Mouse (Mus musculus) heart, postnatal 10 days (tissue): ENCODE data around the gene Aqp3. TPM values are rescaled to one million over a fixed set of nuclear protein-coding genes. Genes with fewer than 3 reads are reported as not detected.

ENCODE experiments used
- DNase-seq, 2 experiments: peaks; one replicate each; pipeline ENCODE4 v3.0.0; 2021
- intact Hi-C: fragments of 180-260 bp; cut with DNase I; formaldehyde crosslinking; loops from one replicate; pipeline ENCODE4 v1.15.1; 2025
- total RNA-seq, 2 experiments: library from RNA; stranded (reverse); gene quantifications; 2 replicates each; pipeline ENCODE4 v1.2.3; 2021

The Aqp3 gene
- total RNA-seq, 2 experiments from 2014 or later, result 0.53 TPM; not detected in 1

DNA sequence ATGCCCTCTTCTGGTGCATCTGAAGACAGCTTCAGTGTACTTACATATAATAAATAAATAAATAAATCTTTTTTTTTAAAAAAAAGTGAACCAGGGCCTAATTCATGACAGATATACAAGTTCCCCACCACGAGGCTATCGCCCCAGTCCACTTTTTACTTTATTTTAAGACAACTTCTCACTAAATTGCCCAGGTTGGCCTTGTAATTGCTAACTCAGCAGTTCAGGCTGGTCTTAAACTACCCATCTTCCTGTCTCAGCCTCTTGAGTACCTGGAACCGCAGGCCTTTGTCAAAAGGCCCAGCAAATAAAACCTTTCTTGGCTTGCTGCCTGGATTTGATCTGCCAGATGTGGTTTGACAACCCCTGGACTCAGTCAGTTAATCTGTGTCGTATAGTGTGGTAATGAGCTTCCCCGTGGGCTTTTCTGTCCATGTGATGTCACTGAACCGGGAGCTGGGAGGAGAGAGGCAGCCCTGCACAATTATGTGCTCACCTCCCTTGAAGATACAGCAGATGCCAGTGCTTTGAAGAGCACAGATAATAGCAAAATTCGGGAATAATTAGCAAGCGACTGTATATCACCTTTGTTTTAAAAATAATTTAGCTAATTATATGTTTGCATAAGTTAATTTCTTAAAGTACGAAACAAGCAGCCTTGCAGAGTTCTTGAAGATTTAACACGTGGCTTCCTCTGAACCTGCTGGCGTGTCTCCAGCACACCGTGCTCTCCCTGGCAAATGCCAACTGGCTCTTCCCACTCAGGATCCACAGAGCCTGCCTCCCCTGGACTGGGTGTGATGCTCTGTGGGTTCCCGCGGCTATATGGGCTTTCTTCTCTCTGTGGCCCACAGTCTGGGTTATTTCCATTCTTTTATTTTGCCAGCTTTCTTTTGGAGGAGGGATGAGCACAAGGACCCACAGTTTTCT, 26.2 kb downstream of the Aqp3 start:
- intact Hi-C loops, result no loop called here
- DNase-seq, result no peak

DNA sequence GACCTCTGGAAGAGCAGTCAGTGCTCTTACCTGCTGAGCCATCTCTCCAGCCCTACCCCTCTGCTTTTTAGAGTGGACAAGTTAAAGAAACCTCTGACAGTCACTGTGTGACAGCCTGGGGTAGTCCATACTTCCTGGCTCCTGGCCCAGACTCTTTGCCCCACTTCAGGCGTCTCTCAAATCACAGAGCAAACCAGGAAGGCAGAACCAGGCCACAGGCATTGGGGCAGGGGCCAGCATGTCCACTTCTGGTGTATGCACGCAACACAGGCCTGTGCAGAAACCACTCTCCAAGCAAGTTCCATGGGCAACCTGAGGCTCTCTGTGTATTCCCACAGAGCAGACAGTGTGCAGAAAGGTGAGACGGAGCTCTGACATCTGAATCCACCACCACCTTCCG, 32.8 kb downstream of the Aqp3 start:
- DNase-seq, result no peak
- intact Hi-C loops, result no loop called here

DNA sequence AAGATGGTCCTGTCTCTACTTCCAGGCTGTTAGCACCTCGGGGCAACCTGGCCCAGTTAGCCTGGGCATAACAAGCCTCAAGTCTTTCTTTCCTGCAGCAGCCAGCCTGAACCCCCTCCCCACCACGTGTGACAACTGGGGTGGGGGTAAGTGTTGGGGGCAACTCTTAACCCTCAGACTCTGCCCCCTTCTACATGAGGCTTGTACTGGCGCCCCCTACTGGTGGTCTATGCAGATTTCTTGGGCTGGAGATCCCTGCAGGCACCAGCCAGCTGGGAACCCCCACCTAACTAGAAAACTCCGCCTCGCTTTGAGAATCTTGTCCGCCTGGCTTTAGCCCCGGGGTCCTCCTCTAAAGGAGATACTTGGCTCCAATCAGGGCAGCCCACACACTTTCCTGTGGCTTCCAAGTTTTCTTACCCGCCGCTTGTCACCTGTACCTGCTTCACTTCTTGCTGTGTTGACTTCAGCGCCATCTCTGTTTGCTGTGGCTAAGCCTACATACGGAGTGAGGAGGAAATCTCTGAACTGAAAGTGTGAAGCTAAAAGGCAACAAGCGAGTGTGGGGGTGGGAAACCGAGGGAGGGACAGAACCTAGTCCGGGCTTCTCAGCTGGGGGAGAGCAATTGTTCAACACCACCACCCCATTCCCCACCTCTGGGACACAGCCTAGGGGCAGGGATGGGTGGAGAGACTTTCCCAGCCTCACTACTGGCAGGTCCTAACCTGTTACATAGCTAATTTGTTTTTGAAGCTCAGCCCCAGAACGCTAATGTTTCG, 33.9 kb downstream of the Aqp3 start:
- intact Hi-C loops, result no loop called here
- DNase-seq, result peak in 1 of 2 experiments; percentile 30

DNA sequence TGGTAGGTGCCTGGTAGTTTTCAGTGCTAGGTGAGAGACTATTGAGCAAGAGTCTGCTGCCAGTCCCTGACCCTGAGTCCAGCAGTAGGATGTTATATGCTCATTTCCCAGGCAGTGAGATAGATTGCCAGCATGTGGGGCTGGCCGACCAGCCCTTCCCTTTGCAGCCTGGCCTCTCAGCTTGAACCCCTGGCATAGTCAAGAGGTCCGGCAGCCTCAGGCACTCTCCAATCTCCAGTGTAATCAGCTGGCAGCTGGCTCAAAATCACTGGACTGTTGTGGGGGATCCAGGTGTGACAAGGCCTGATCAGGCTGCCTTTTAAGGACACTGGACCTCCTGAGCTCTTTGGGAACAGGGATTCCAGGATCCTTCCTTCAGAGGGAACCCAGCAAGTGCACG, 34.6 kb downstream of the Aqp3 start:
- no peak for DNase-seq
- intact Hi-C loops, result no loop called here

DNA sequence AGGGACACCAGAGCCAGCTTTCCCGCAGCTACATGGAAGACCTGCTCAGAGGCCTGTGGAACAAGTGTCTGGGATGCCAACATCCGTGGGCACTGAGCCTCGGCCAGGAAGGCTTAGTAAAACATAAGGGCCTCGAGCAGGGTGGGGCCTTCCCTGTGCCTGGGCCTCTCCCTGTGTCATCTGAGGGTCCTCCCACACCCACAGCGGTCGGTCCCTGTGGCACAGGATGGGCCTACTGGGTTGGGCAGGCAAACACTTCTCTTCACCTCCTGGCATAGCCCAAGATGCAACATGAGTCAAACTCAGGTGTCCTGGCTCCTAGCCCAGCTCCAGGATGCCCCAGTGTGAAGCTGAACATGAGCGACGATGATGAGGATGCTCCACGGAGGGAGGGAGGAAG, 40.6 kb downstream of the Aqp3 start:
- intact Hi-C loops, result no loop called here
- no peak for DNase-seq

DNA sequence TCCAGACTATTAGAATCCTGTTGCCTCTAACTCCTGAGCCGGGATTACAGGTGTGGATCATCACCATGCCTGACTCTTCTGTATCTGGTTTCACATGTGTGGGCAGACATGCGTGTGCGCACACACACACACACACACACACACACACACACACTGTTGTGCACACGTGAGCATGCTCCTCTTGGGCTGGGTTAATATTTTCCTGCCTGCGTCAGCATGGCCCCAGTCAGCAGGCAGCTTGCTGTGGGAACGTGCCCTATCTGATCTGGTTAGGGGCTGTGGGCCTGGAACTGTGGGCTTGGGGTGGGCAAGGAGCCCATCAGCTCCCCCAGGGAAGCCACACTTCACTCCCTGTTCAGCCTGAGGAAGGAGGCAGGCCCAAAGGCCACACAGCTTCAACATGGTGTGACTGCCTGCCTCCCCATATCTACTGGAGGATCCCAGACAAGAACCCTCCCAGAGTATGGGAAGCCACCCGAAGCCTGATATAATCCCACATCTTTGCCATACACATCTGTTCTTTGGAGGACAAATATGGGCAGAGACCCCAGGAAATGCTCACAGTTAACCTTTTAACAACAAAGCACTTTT, 41.1 kb downstream of the Aqp3 start:
- intact Hi-C loops, result no loop called here
- no peak for DNase-seq

DNA sequence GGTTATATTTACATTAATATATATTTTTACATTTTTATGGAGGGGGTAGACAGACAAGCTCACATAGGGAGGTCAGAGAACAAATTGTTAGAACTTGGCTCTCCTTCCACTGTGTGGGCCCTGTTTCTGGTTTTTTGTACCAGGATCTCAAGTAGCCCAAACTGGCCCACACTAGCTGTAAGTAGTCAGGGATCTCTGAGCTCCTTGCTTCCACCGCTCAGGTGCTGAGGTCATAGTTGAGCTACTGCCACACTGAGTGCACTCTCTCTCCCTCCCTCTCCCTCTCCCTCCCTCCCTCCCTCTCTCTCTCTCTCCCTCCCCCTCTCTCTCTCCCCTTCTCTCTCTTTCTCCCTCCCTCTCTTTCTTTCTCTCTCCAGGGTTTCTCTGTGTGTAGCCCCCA, 41.7 kb downstream of the Aqp3 start:
- DNase-seq, result no peak
- intact Hi-C loops, result no loop called here

DNA sequence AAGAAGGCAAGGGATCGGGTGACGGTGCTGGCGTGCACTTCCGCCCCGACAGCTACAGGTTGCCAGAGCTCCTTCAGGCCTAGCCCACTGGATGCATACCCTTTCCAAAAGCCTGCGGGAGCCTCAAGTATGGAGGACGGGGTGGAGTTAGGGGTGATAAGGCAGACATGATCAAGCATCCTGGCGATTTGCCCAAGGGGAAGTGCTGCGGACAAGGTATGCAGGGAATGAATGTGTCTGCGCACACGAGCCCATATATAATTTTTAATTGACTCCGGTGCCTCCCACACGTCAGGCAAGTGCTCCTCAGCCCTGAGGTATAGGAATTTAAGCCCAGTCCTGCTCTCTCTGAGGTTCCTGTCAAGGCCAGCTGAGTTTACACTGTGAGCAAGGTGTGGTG, 42.9 kb downstream of the Aqp3 start:
- DNase-seq, result no peak
- intact Hi-C loops, result no loop called here

DNA sequence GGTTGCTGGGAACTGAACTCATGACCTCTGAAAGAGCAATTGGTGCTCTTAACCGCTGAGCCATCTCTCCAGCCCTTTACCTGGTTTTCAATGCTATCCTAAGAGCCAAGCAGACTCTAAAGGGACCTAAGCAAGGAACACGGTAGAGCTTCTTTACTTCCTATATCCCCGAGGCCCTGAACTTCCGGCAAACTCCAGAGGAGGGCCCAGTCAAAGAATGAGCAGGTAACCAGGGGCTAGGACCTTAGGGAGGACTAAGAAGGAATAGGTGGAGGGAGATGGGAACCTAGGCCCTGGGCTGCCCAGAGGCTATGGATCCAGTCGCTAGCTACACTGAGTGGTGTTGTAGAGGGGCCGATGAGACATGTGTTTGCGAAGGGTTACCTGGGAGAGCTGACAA, 46.2 kb downstream of the Aqp3 start:
- intact Hi-C loops, result loop anchor here (2.0 to 5.0 kb wide), 3 partner anchors 115 to 339 kb away; no protein-coding TSS in a partner anchor
- no peak for DNase-seq

DNA sequence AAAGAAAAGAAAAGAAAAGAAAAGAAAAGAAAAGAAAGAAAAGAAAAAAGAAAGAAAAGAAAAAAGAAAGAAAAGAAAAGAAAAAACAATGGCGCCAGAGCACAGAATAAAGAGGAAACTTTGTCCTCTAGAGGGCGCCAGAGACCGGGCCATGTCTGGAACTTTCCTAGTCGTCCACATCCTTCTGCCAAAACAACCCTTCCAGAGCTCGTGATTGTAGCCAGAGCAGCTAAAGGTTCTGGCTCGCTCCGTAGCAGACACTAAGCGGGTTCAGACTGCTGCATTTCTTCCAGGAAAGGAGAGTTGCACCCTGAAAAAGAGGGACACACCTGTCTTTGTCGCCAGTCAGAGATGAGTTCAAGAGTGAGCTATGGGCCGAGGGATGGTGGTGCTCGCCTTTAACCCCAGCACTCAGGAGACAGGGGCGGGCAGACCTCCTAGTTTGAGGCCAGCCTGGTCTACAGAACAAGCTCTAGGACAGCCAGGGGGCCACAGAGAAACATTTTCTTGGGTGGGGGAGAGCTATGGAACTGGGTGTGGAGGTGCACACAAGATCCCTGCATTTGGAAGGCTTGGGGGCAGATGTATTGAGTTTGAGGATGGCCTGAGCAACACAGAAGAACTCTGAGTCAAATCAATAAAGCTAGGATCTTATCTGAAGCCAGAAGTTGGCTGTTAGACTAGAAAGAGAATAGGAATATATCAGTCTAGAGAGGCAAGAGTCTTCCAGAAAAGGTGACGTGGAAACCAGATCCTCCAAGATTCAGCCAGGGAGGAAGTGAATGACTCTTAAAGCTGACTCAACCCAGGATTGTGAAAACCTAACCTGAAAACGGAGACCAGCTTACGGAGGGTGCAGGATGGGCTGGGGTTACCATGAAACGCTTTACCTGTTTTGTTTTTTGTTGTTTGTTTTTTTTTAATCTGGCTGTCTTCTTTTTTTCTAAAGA, 47.0 kb downstream of the Aqp3 start:
- intact Hi-C loops, result loop anchor here (1.0 to 5.0 kb wide), 4 partner anchors 68 to 340 kb away; no protein-coding TSS in a partner anchor
- peak; percentile 91 to 96 for DNase-seq

DNA sequence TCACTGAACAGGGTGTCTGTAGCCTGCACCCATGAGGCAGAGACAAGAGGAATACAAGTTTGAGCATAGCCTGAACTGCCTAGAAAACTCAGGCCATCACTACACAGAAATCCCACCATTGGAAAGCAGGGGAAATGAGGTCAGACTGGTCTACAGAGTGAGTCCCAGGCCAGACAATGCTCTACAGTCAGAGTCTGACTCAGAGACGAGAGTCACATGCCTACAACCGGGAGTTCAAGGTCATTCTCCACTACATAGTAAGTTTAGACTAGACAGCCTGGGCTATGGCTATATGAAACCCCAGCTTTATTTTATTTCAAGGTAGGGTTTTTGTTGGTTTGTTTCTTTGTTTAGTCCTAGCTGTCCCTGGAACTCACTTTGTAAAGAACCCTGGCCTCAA, 49.1 kb downstream of the Aqp3 start:
- intact Hi-C loops, result loop anchor here (2.0 kb wide), 1 partner anchor 178 kb away; no protein-coding TSS in a partner anchor
- no peak for DNase-seq

DNA sequence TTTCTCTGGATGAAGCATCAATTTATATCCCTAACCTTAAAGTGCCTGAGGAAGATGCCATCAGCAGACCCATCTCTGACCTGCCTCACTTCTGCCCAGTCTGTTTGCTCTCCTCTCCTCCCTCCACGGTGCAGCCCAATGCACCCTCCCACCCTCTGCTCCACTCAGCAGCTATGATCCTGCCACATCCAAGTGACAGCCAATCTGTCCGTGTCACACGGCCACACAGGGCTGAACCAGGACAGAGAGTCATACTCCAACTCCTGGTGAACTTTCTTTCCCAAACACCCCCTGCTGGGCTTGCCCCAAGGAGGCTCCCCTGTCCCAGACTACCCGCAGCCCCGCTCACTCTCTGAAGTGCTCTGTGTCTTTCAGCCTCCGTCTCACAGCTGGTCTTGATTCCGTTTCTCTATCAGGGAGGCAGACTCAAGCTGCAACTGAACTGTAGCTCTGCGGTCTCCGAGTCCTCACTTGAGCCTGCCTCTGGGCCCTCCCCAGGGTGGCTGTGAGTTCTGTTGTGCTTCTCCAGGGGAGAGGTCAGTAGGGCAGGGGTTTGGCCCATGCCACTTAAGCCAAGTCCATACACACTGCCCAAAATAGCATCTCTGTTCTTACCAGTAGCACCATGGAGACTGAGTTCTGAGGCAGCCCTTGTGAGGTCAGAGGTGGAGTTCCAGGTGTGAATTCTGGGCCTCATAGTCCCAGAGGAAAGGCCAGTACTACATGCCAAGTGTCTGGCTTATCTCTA, 50.3 kb downstream of the Aqp3 start, which contains the start of gene Aqp7:
TSS of gene Aqp7 (minus strand) at position 616 of the 748 bp plus-strand sequence.
- peak; percentile 54 to 60 for DNase-seq
- intact Hi-C loops, result loop anchor here (2.0 kb wide), 1 partner anchor 179 kb away; no protein-coding TSS in a partner anchor

DNA sequence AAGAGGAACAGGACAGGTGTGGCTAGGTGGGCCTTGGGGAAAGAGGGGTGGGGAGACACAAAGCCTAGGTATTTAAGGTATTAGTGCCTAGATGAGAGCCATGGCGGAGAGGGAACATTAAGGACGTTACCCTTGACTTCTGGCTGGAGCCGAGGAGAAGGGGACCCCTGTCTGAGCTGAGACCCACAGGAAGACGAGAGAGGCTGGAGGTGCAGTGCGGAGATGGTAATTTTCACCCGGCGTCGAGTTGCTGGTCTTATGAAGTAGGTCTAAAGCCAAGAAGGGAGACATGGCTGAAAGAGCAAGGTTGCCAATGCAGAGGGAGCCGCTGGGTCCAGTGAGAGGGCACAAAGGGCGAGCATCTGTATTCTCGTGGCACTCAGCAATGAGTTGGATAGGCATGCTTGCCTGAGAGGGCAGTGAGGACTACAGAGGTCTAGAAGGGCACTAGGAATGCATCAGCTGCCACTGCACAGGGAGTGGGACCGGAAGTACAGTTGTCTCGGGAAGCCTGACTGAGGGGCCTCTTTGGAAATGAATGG, 51.7 kb downstream of the Aqp3 start:
- intact Hi-C loops, result no loop called here
- no peak for DNase-seq

DNA sequence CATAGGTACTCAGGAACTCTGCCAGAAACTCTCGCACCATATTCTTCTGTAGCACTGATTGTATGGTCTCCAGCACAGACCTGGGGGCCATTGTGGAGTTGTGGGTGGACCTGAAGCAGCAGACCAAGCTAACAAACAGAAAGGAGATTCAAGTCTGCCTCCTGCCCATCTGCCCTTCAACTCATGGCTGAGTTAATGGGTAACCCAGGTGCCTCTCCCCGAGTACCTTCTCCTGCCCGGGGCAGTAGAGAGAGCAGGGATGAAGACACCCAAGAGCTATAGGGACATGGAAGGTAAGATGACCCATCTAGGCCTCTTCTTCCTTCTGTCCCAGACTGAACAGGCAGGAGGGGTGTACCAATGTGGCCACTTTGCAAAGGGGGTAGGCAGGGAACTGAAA, 52.7 kb downstream of the Aqp3 start:
- intact Hi-C loops, result no loop called here
- DNase-seq, result no peak

DNA sequence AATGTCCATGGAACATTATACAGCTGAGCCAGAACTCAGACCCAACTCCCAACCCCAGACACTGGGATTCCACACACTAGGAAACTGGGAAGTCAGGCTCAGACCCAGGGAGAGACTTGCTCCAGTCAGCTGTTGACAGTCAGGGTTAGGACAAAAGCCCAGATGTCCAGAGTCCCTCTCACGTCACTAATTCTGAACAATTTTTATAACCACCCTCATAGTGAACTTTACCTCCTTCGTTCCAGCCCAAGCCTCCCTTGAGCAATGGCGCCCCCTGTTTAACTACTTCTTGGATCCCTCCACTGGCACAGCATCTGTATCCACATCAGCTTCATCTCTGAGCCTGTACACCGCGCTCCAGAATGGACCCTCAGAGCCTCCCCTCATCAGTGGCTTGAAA, 54.0 kb downstream of the Aqp3 start:
- peak; percentile 46 to 53 for DNase-seq
- intact Hi-C loops, result no loop called here

DNA sequence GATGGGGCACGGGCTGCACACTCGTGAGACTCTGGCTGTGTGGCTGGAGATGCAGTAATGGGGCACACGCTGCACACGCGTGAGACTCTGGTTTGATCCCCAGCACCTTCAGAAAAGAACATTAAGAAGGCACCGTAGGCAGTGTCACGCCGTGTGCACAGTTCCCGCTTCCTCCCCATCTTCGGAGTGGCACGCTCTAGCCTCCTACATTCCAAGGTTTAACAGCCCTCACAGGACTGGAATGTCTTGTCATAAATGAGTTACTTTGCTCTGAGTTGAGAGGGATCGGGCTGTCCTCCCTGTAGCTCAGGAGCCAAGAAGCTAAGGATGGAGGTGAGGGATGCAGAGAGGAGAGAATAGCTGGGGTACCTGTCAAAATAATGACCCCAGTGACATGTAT, 55.1 kb downstream of the Aqp3 start:
- no peak for DNase-seq
- intact Hi-C loops, result no loop called here
